Mouse (Mus musculus): ENCODE data around the gene Jph3. TPM values are rescaled to one million over a fixed set of nuclear protein-coding genes. Genes with fewer than 3 reads are reported as not detected.
A peak's percentile ranks its signal among the peaks of the same experiment; 100 is the strongest.

Jph3 gene
- polyA plus RNA-seq, 1 experiment, result 196 TPM

- no peak overlapping the region for H3K4me3 ChIP-seq (ENCODE audit: insufficient read depth, low read length)
- H3K27ac ChIP-seq (ENCODE audit: insufficient read depth, low read length), result no peak overlapping the region
- TF ChIP-seq CTCF (IDR thresholded peaks at IDR 0.05; ENCODE audit: extremely low read depth, insufficient read depth, low read length) (no peak), POLR2A (IDR thresholded peaks at IDR 0.05; ENCODE audit: extremely low read depth, insufficient read depth, low read length) (no peak)
- H3K4me1 ChIP-seq (ENCODE audit: control insufficient read depth, insufficient read depth, low read length), result peaks cover 1% of the 10 kb centered on the region; the same call in 1 of the 2 replicates
Measured at GRCm38 (mm10) chr8:121795461-121795860, 66.0 kb downstream of the Jph3 start.

DNA sequence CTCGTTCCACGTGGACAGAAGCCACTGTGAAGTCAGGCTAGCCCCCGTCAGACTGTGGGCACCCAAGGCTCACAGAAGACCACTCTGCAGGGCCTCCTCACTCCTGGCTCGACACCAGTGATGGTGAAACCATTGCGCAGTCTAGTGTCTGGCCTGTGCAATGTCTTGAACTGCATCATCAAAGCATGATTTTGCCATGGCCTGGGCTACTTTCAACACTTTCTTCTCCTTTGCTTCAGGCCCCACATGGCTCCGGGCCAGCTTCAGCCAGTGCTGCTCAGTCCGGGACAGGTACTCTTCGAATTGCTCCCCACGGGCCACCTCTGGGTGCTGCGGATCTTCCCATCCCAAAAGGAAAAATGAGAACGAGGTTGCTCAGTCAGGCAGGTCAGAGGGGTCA, 67.0 kb downstream of the Jph3 start:
- H3K27ac ChIP-seq (ENCODE audit: insufficient read depth, low read length), result no peak overlapping the region
- no peak overlapping the region for H3K4me3 ChIP-seq (ENCODE audit: insufficient read depth, low read length)
- H3K4me1 ChIP-seq (ENCODE audit: control insufficient read depth, insufficient read depth, low read length), result peaks cover 1% of the 10 kb centered on the region; the same call in 1 of the 2 replicates
- no peak for TF ChIP-seq POLR2A (IDR thresholded peaks at IDR 0.05; ENCODE audit: extremely low read depth, insufficient read depth, low read length)
- no peak for TF ChIP-seq CTCF (IDR thresholded peaks at IDR 0.05; ENCODE audit: extremely low read depth, insufficient read depth, low read length)

GRCm38 (mm10) chr8:121798401-121798800, 69.0 kb downstream of the Jph3 start:
- Histone ChIP-seq H3K4me3 (ENCODE audit: insufficient read depth, low read length) (no peak overlapping the region), H3K4me1 (ENCODE audit: control insufficient read depth, insufficient read depth, low read length) (no peaks in the 10 kb centered on the region), H3K27ac (ENCODE audit: insufficient read depth, low read length) (no peak overlapping the region)
- TF ChIP-seq POLR2A (IDR thresholded peaks at IDR 0.05; ENCODE audit: extremely low read depth, insufficient read depth, low read length), result no peak

- TF ChIP-seq CTCF (IDR thresholded peaks at IDR 0.05; ENCODE audit: extremely low read depth, insufficient read depth, low read length) (no peak), POLR2A (IDR thresholded peaks at IDR 0.05; ENCODE audit: extremely low read depth, insufficient read depth, low read length) (no peak)
- Histone ChIP-seq H3K4me3 (ENCODE audit: insufficient read depth, low read length) (no peak overlapping the region), H3K4me1 (ENCODE audit: control insufficient read depth, insufficient read depth, low read length) (peaks cover 8% of the 10 kb centered on the region), H3K27ac (ENCODE audit: insufficient read depth, low read length) (no peak overlapping the region)
Measured at GRCm38 (mm10) chr8:121804829-121805228, 75.4 kb downstream of the Jph3 start.

- TF ChIP-seq POLR2A (IDR thresholded peaks at IDR 0.05; ENCODE audit: extremely low read depth, insufficient read depth, low read length) (no peak), CTCF (IDR thresholded peaks at IDR 0.05; ENCODE audit: extremely low read depth, insufficient read depth, low read length) (no peak)
- Histone ChIP-seq H3K4me3 (ENCODE audit: insufficient read depth, low read length) (no peak overlapping the region), H3K4me1 (ENCODE audit: control insufficient read depth, insufficient read depth, low read length) (peaks cover 8% of the 10 kb centered on the region), H3K27ac (ENCODE audit: insufficient read depth, low read length) (no peak overlapping the region)
Measured at GRCm38 (mm10) chr8:121806126-121806525, 76.7 kb downstream of the Jph3 start.

DNA sequence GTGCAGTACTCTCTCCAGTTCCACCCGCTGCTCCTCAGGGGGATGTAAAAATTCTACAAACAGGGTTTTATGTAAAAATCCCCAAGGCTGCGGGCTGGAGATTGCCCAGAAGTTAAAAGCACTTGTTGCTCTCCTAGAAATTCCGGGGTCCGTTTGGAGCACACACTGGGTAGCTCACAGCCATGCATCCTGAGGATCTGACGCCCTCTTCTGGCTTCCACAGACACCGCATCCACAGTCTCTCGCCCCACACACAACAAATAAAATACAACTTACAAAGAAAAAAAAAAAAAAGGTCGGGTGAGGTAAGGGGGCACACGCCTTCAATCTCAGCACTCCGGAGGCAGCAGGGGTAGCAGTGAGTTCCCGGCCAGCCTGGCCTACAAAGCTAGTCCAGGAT, 78.6 kb downstream of the Jph3 start:
- Histone ChIP-seq H3K4me3 (ENCODE audit: insufficient read depth, low read length) (no peak overlapping the region), H3K4me1 (ENCODE audit: control insufficient read depth, insufficient read depth, low read length) (peaks cover 15% of the 10 kb centered on the region), H3K27ac (ENCODE audit: insufficient read depth, low read length) (no peak overlapping the region)
- TF ChIP-seq POLR2A (IDR thresholded peaks at IDR 0.05; ENCODE audit: extremely low read depth, insufficient read depth, low read length) (no peak), CTCF (IDR thresholded peaks at IDR 0.05; ENCODE audit: extremely low read depth, insufficient read depth, low read length) (0 out of 2 replicates have a peak, but pooled peaks have one; percentile 10)

- TF ChIP-seq CTCF (IDR thresholded peaks at IDR 0.05; ENCODE audit: extremely low read depth, insufficient read depth, low read length) (no peak), POLR2A (IDR thresholded peaks at IDR 0.05; ENCODE audit: extremely low read depth, insufficient read depth, low read length) (peak; percentile 41; the same call in 1 of the 2 replicates)
Measured at GRCm38 (mm10) chr8:121809524-121810155, 80.2 kb downstream of the Jph3 start.

DNA sequence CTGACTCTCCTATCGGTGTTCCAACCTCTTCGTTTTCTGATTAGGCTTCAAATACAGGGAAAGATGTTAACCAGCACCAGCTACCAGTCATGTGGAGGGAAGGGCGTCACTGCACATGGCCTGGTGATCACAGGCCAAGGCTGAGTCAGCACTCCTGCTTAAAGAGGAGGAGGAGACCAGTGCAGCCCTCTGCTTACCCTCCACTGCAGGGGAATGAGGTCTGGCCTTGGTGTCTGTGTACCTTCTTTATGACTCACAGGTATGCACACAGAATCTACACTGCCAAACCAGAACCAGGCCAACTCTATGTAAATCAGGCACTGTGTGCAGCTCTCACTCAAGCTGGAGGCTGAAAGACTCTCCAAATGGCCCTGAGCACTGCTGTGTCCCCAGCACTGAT, 82.1 kb downstream of the Jph3 start:
- peaks cover 15% of the 10 kb centered on the region for H3K4me1 ChIP-seq (ENCODE audit: control insufficient read depth, insufficient read depth, low read length)
- TF ChIP-seq POLR2A (IDR thresholded peaks at IDR 0.05; ENCODE audit: extremely low read depth, insufficient read depth, low read length), result no peak
- TF ChIP-seq CTCF (IDR thresholded peaks at IDR 0.05; ENCODE audit: extremely low read depth, insufficient read depth, low read length), result no peak
- peak overlapping the region; percentile 36 for H3K27ac ChIP-seq (ENCODE audit: insufficient read depth, low read length)
- H3K4me3 ChIP-seq (ENCODE audit: insufficient read depth, low read length), result no peak overlapping the region

More at GRCm38 (mm10) chr8:121809524-121810155, 80.2 kb downstream of the Jph3 start:
- Histone ChIP-seq H3K4me1 (ENCODE audit: control insufficient read depth, insufficient read depth, low read length) (peaks cover 15% of the 10 kb centered on the region), H3K27ac (ENCODE audit: insufficient read depth, low read length) (peak overlapping the region; percentile 11; the same call in 1 of the 2 replicates), H3K4me3 (ENCODE audit: insufficient read depth, low read length) (no peak overlapping the region)

DNA sequence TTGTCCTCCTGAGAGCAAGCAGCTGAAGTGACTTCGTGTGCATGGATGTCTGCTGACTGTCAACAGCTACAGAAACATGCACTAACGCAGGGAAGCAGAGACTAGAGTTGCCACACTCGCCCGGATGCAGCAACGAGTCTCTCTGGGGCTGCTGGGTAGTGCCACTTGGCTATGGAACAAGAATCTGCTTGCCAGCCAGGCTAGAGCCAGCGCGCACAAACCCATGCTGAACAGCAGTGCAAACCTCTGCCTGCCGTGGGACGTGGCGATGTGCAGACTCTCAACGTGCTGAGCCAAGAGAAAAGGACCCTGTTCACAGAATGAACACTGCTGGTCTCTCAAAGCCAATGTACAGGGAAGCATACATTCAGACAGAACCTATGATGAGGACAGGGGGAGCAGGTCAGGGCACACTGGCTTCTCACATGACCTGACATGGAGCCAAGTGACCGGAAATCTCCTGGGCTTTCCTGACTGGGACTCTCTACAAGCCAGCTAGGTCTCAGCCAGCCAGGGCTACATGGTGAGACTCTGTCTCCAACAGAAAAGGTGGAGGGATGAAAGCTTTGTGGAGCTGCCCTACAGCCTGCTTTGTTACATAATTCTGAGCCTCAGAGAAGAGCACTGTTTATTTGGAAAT, 82.6 kb downstream of the Jph3 start:
- Histone ChIP-seq H3K4me3 (ENCODE audit: insufficient read depth, low read length) (no peak overlapping the region), H3K27ac (ENCODE audit: insufficient read depth, low read length) (peak overlapping the region; percentile 36), H3K4me1 (ENCODE audit: control insufficient read depth, insufficient read depth, low read length) (peaks cover 15% of the 10 kb centered on the region)
- TF ChIP-seq CTCF (IDR thresholded peaks at IDR 0.05; ENCODE audit: extremely low read depth, insufficient read depth, low read length) (no peak), POLR2A (IDR thresholded peaks at IDR 0.05; ENCODE audit: extremely low read depth, insufficient read depth, low read length) (no peak)

GRCm38 (mm10) chr8:121818226-121818625, 88.8 kb downstream of the Jph3 start:
- H3K27ac ChIP-seq (ENCODE audit: insufficient read depth, low read length), result no peak overlapping the region
- no peaks in the 10 kb centered on the region for H3K4me1 ChIP-seq (ENCODE audit: control insufficient read depth, insufficient read depth, low read length)
- TF ChIP-seq CTCF (IDR thresholded peaks at IDR 0.05; ENCODE audit: extremely low read depth, insufficient read depth, low read length) (0 out of 2 replicates have a peak, but pooled peaks have one; percentile 6), POLR2A (IDR thresholded peaks at IDR 0.05; ENCODE audit: extremely low read depth, insufficient read depth, low read length) (no peak)
- H3K4me3 ChIP-seq (ENCODE audit: insufficient read depth, low read length), result no peak overlapping the region

Measured in cortical plate, adult 2 months (tissue).